Mouse (Mus musculus) limb, embryonic 10.5 days (tissue): Measurements from ENCODE around the gene Ppp4r3a. TPM values are rescaled to one million over a fixed set of nuclear protein-coding genes. Genes with fewer than 3 reads are reported as not detected.

Experiments used
- DNase-seq: peaks from one replicate; pipeline ENCODE4 v3.0.0-alpha.2; 2017; ENCODE audit warnings: low spot score
- H3K27ac ChIP-seq: fragments of 300-500 bp; sonication (generic); 2 replicates; pipeline ENCODE4 v1.5.1; 2016; ENCODE audit warnings: mild to moderate bottlenecking
- H3K27me3 ChIP-seq: fragments of 300-500 bp; sonication (generic); 2 replicates; pipeline ENCODE4 v1.6.1; 2016; ENCODE audit warnings: low read depth, mild to moderate bottlenecking; ENCODE audit not compliant: poor library complexity, severe bottlenecking
- H3K36me3 ChIP-seq: fragments of 300-500 bp; sonication (generic); 2 replicates; pipeline ENCODE4 v1.6.1; 2016; ENCODE audit warnings: mild to moderate bottlenecking, moderate library complexity
- H3K4me1 ChIP-seq: fragments of 300-500 bp; sonication (generic); 2 replicates; pipeline ENCODE4 v1.6.1; 2016
- H3K4me3 ChIP-seq: fragments of 300-500 bp; sonication (generic); 2 replicates; pipeline ENCODE4 v1.5.1; 2016; ENCODE audit warnings: mild to moderate bottlenecking, moderate library complexity
- H3K9me3 ChIP-seq: fragments of 300-500 bp; sonication (generic); replicated peaks from 2 replicates; pipeline ENCODE4 v1.6.1; 2016; ENCODE audit warnings: mild to moderate bottlenecking
- whole genome bisulfite sequencing: fragments of 180-500 bp; shearing (Covaris S2); methylation state at CpG from one replicate; pipeline ENCODE4 v1.1.7; 2016; 5-methylcytosine and 5-hydroxymethylcytosine counted together
- polyA plus RNA-seq: library from polyadenylated mRNA; unstranded; fragments of >200 nt; fragmentation: Nextera tagmentation; extraction: Ambion mirVana; gene quantifications from 2 replicates; pipeline ENCODE4 v1.2.1, GENCODE M21; 2016

Ppp4r3a gene
- polyA plus RNA-seq, 1 experiment from 2014 or later = 63.1 TPM

DNA sequence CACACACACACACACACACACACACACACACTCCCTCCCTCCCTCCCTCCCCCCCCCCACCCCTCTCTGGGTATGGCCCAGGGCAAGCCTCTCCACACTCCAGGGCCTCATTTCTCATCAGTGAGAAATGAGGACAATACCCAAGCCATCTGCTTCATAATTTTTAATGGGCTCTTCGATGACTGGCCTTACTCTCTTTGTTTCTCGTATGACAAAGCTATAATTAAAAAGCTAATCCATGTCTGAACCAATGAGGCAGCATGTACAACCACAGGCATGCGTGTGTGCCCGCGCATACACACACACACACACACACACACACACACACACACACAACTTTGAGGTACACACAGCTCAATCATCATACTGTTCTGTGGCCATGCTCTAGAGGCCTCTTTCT is 78.5 kb downstream of the Ppp4r3a start:
- peaks cover 68% of the 10 kb centered on the region for H3K27me3 ChIP-seq
- H3K9me3 ChIP-seq = no peaks in the 10 kb centered on the region
- H3K36me3 ChIP-seq = no peaks in the 10 kb centered on the region
- DNase-seq = no peak
- 92% methylated on average over 5 of the region's 5 CpGs for WGBS
- peaks cover 53% of the 10 kb centered on the region for H3K4me1 ChIP-seq
- no peak overlapping the region for H3K4me3 ChIP-seq
- H3K27ac ChIP-seq = no peak overlapping the region

GRCm38 (mm10) chr12:101002801-101003513 is 80.5 kb downstream of the Ppp4r3a start:
- peaks cover 61% of the 10 kb centered on the region for H3K4me1 ChIP-seq
- no peak for DNase-seq
- no peaks in the 10 kb centered on the region for H3K36me3 ChIP-seq
- H3K27me3 ChIP-seq = peaks cover 67% of the 10 kb centered on the region
- H3K4me3 ChIP-seq = no peak overlapping the region
- WGBS = 28% methylated on average over 4 of the region's 4 CpGs
- H3K9me3 ChIP-seq = no peaks in the 10 kb centered on the region
- H3K27ac ChIP-seq = no peak overlapping the region

- Histone ChIP-seq H3K27ac (no peak overlapping the region), H3K36me3 (no peaks in the 10 kb centered on the region), H3K27me3 (peaks cover 69% of the 10 kb centered on the region), H3K9me3 (no peaks in the 10 kb centered on the region), H3K4me3 (no peak overlapping the region), H3K4me1 (peaks cover 81% of the 10 kb centered on the region)
- WGBS = 53% methylated on average over 7 of the region's 7 CpGs
- no peak for DNase-seq
Measured at GRCm38 (mm10) chr12:100999061-100999954, 84.2 kb downstream of the Ppp4r3a start.

GRCm38 (mm10) chr12:100998564-100998962 is 84.9 kb downstream of the Ppp4r3a start:
- Histone ChIP-seq H3K4me3 (no peak overlapping the region; the same call in 1 of the 2 replicates), H3K27me3 (peaks cover 69% of the 10 kb centered on the region), H3K27ac (no peak overlapping the region), H3K4me1 (peaks cover 80% of the 10 kb centered on the region), H3K36me3 (no peaks in the 10 kb centered on the region), H3K9me3 (no peaks in the 10 kb centered on the region)
- no peak for DNase-seq
- 67% methylated on average over 8 of the region's 8 CpGs for WGBS

GRCm38 (mm10) chr12:100997830-100998563 is 85.5 kb downstream of the Ppp4r3a start:
- WGBS = 9% methylated on average over 10 of the region's 10 CpGs
- DNase-seq = peak; percentile 67
- Histone ChIP-seq H3K36me3 (no peaks in the 10 kb centered on the region), H3K4me3 (no peak overlapping the region; the same call in 1 of the 2 replicates), H3K27me3 (peaks cover 69% of the 10 kb centered on the region), H3K4me1 (peaks cover 80% of the 10 kb centered on the region), H3K9me3 (no peaks in the 10 kb centered on the region), H3K27ac (0 out of 2 replicates have a peak overlapping the region, but pooled peaks have one; percentile 42)

- H3K27me3 ChIP-seq = peaks cover 69% of the 10 kb centered on the region
- DNase-seq = no peak
- 40% methylated on average over 5 of the region's 5 CpGs for WGBS
- H3K27ac ChIP-seq = no peak overlapping the region
- H3K36me3 ChIP-seq = no peaks in the 10 kb centered on the region
- H3K4me3 ChIP-seq = no peak overlapping the region
- H3K4me1 ChIP-seq = peaks cover 86% of the 10 kb centered on the region
- H3K9me3 ChIP-seq = no peaks in the 10 kb centered on the region
Measured at GRCm38 (mm10) chr12:100996378-100996898, 87.1 kb downstream of the Ppp4r3a start.

DNA sequence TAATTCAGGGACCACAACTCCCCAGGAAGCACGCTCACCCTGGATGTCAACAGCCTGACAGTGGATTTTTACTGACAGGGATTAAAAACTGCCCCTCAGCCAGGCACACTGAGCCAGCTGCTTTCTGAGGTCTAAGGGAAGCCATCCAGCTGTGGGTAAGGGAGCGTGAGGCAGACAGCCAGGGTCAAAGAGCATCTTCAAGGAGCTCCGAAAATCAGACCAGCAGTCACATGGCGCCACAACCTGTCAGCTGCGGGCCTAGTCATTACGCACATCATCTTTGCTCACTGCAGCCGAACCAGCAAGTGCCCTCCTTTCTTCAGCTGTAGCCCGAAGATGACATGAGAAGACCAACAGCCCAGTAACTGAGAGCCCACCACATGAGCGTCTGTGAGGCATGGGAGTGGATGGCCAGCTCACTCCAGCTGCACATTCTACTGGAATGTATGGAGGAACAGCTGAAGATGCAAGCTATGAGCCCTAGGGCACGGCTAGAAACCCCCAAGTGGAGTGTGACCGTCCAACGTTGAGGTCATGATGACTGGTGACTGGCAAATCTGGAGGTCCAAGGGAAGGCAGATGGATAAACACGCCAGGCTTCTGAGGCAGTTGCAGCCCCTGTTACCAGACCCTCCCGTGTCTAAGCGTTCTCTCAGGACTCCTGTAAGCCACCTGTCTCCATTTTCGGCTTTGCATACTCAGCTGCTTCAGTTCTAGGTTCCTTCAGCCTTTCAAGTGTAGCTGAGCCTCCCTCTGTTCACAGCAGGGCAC is 87.7 kb downstream of the Ppp4r3a start:
- Histone ChIP-seq H3K9me3 (no peaks in the 10 kb centered on the region), H3K27me3 (peaks cover 69% of the 10 kb centered on the region), H3K27ac (no peak overlapping the region), H3K4me1 (peaks cover 93% of the 10 kb centered on the region), H3K4me3 (no peak overlapping the region), H3K36me3 (no peaks in the 10 kb centered on the region)
- 44% methylated on average over 16 of the region's 16 CpGs for WGBS
- DNase-seq = no peak

GRCm38 (mm10) chr12:100994140-100995015 is 89.1 kb downstream of the Ppp4r3a start:
- H3K4me1 ChIP-seq = peaks cover 96% of the 10 kb centered on the region
- H3K27me3 ChIP-seq = peaks cover 63% of the 10 kb centered on the region
- H3K27ac ChIP-seq = no peak overlapping the region
- no peaks in the 10 kb centered on the region for H3K9me3 ChIP-seq
- no peaks in the 10 kb centered on the region for H3K36me3 ChIP-seq
- H3K4me3 ChIP-seq = no peak overlapping the region
- 87% methylated on average over 3 of the region's 3 CpGs for WGBS
- no peak for DNase-seq

DNA sequence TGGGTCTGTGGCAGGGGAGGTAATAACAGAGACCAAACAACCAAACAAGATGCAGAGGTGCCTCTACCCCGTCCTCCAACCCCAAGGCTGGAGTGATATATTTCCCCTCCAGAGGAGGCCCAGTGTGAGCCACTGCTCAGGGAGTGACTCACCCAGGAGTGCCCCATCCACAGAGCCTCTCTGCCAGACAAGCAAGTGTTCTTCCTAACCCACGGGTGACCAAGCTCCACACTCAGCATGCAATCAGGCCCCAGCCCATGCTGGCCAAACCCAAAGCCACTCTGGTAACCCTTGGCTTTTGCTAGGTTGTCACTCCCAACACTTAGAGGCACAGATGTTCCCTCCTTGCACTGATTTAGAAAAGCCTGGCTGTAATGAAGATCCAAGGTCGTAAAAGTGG is 90.4 kb downstream of the Ppp4r3a start:
- H3K36me3 ChIP-seq = no peaks in the 10 kb centered on the region
- WGBS = 47% methylated on average over 3 of the region's 3 CpGs
- H3K4me3 ChIP-seq = no peak overlapping the region
- H3K27ac ChIP-seq = no peak overlapping the region
- H3K9me3 ChIP-seq = no peaks in the 10 kb centered on the region
- DNase-seq = no peak
- H3K27me3 ChIP-seq = peaks cover 69% of the 10 kb centered on the region
- H3K4me1 ChIP-seq = peaks cover 94% of the 10 kb centered on the region

GRCm38 (mm10) chr12:100992505-100992904 is 91.0 kb downstream of the Ppp4r3a start:
- no peaks in the 10 kb centered on the region for H3K9me3 ChIP-seq
- H3K4me1 ChIP-seq = peaks cover 87% of the 10 kb centered on the region
- WGBS = 81% methylated on average over 7 of the region's 7 CpGs
- no peak for DNase-seq
- no peak overlapping the region for H3K4me3 ChIP-seq
- H3K27me3 ChIP-seq = peaks cover 75% of the 10 kb centered on the region
- no peak overlapping the region for H3K27ac ChIP-seq
- H3K36me3 ChIP-seq = no peaks in the 10 kb centered on the region

DNA sequence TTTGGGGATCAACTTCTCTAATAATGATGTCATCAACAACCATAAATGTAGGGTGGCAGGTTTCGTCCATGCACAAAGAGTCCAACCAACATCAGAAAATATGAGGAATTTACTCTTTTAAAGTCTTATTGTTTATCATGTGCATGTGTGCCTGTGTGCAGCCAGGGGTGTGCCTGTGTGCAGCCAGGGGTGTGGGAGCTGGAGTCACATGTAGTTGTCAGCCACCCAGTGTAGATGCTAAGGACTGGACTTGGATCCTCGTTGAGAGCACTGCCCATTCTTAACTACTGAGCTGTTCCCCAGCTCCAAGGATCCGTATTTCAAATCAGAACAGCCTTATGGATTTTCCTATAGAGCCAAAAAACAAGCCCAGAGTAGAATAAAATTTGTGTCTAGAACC is 92.4 kb downstream of the Ppp4r3a start:
- Histone ChIP-seq H3K27me3 (peaks cover 82% of the 10 kb centered on the region), H3K27ac (peak overlapping the region; percentile 70), H3K36me3 (no peaks in the 10 kb centered on the region), H3K9me3 (no peaks in the 10 kb centered on the region), H3K4me1 (peaks cover 79% of the 10 kb centered on the region), H3K4me3 (no peak overlapping the region)
- 83% methylated on average over 3 of the region's 3 CpGs for WGBS
- no peak for DNase-seq
